Mouse (Mus musculus) midbrain, postnatal 0 days (tissue): ENCODE data around the gene Sult2b1. TPM values are rescaled to one million over a fixed set of nuclear protein-coding genes. Genes with fewer than 3 reads are reported as not detected.

Source experiments
- ATAC-seq: fragments of 200-750 bp; cut with Nextera tagmentation; 2 replicates; pipeline ENCODE4 v1.8.0; 2017; ENCODE audit warnings: moderate number of reproducible peaks, mild to moderate bottlenecking, moderate TSS enrichment, moderate library complexity; ENCODE audit not compliant: low FRiP score
- DNase-seq: peaks from one replicate; pipeline ENCODE4 v3.0.0-alpha.2; 2015; ENCODE audit warnings: low spot score
- H3K27ac ChIP-seq: fragments of 300-500 bp; sonication (generic); 2 replicates; pipeline ENCODE4 v1.5.1; 2014; ENCODE audit warnings: low read depth, mild to moderate bottlenecking, low read length, mixed read lengths
- H3K27me3 ChIP-seq: fragments of 300-500 bp; sonication (generic); 2 replicates; pipeline ENCODE4 v1.6.1; 2014; ENCODE audit warnings: low read length, control low read depth, mixed read lengths; ENCODE audit not compliant: insufficient read depth
- H3K36me3 ChIP-seq: fragments of 300-500 bp; sonication (generic); 2 replicates; pipeline ENCODE4 v1.6.1; 2014; ENCODE audit warnings: low read length, control low read depth, mixed read lengths; ENCODE audit not compliant: insufficient read depth
- H3K4me1 ChIP-seq: fragments of 300-500 bp; sonication (generic); 2 replicates; pipeline ENCODE4 v1.6.1; 2014; ENCODE audit warnings: mild to moderate bottlenecking, control low read depth, antibody characterized with exemption, low read length, mixed read lengths; ENCODE audit not compliant: insufficient read depth
- H3K4me2 ChIP-seq: fragments of 300-500 bp; sonication (generic); 2 replicates; pipeline ENCODE4 v1.6.1; 2014; ENCODE audit warnings: low read depth, mild to moderate bottlenecking, low read length, mixed read lengths; ENCODE audit not compliant: poor library complexity, severe bottlenecking
- H3K4me3 ChIP-seq: fragments of 300-500 bp; sonication (generic); 2 replicates; pipeline ENCODE4 v1.5.1; 2014; ENCODE audit warnings: low read depth, mild to moderate bottlenecking, low read length, moderate library complexity
- H3K9ac ChIP-seq: fragments of 300-500 bp; sonication (generic); replicated peaks from 2 replicates; pipeline ENCODE4 v1.6.1; 2014; ENCODE audit warnings: mild to moderate bottlenecking, low read length, moderate library complexity, mixed read lengths; ENCODE audit not compliant: poor library complexity, severe bottlenecking
- H3K9me3 ChIP-seq: fragments of 300-500 bp; sonication (generic); 2 replicates; pipeline ENCODE4 v1.6.1; 2016; ENCODE audit warnings: low read length, control low read depth
- CTCF ChIP-seq: IDR thresholded peaks from 2 replicates; pipeline ENCODE4 v1.5.1; 2016; ENCODE audit warnings: antibody characterized with exemption, mild to moderate bottlenecking
- WGBS: fragments of 180-500 bp; shearing (Covaris S2); extraction: QIAGEN DNeasy Blood & Tissue Kit; methylation state at CpG from one replicate; pipeline ENCODE4 v1.1.7; 2014; 5-methylcytosine and 5-hydroxymethylcytosine counted together
- polyA plus RNA-seq: library from polyadenylated mRNA; unstranded; fragments of >200 nt; fragmentation: Nextera tagmentation; extraction: Ambion mirVana; gene quantifications from 2 replicates; pipeline ENCODE4 v1.2.1, GENCODE M21; 2015
- total RNA-seq: library from RNA; depleted of rRNA; stranded (reverse); fragments of >200 nt; gene quantifications from 2 replicates; pipeline ENCODE4 v1.2.3, GENCODE M21; 2014

Sult2b1 gene
- total and polyA plus RNA-seq, 2 experiments from 2014 or later: 5.0 to 5.6 TPM

DNA sequence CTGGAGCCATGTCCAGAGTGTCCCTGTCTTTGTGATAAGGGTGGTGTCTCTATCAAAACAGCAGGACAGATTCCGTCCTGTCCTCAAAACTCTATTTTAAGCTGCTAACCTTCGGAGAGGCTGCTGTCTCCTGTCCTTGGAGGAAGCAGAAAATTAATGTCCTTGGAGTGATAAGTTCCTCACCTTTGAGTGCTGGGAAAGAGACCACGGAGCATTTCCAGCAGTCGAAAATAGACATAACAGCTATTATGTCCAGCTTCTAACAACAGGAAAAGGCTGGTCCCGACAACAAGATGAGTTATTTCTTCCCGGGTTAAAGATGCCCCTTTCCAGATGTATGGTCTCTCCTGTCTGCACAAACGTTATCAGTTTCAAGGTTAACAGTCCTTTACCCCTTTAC is 9.2 kb downstream of the Sult2b1 start:
- DNase-seq (no peak), ATAC-seq (no peak)
- Histone ChIP-seq H3K27me3 (no peaks in the 10 kb centered on the region), H3K9me3 (no peaks in the 10 kb centered on the region), H3K36me3 (no peaks in the 10 kb centered on the region), H3K4me1 (no peaks in the 10 kb centered on the region), H3K27ac (no peak overlapping the region), H3K9ac (no peak overlapping the region), H3K4me2 (no peak overlapping the region), H3K4me3 (no peak overlapping the region)
- no peak for TF ChIP-seq CTCF
- WGBS: 84% methylated on average over 7 of the region's 7 CpGs

DNA sequence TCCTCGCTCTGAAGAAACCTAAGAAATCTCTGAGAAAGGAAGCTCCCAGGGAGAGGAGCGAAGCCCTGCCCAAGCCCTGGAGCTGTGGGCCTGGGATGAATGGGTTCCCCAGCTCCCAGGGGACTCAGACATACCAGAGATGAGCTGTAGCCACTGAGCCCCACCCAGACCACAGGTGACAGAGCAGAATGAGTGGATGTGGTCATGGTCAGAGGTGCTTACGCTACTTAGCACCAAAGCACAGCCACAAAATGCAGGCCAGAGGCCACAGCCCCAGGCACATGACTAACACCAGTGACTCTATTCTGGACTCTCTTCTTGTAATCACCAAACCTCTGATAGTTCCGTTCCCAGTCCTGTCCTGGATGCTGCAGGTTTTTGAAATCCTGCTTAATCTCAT is 13.4 kb downstream of the Sult2b1 start:
- DNase-seq (no peak), ATAC-seq (no peak)
- Histone ChIP-seq H3K4me3 (no peak overlapping the region), H3K27ac (no peak overlapping the region), H3K4me1 (no peaks in the 10 kb centered on the region), H3K36me3 (no peaks in the 10 kb centered on the region), H3K4me2 (no peak overlapping the region), H3K27me3 (no peaks in the 10 kb centered on the region), H3K9ac (no peak overlapping the region), H3K9me3 (no peaks in the 10 kb centered on the region)
- 58% methylated on average over 4 of the region's 4 CpGs for WGBS
- TF ChIP-seq CTCF: no peak

DNA sequence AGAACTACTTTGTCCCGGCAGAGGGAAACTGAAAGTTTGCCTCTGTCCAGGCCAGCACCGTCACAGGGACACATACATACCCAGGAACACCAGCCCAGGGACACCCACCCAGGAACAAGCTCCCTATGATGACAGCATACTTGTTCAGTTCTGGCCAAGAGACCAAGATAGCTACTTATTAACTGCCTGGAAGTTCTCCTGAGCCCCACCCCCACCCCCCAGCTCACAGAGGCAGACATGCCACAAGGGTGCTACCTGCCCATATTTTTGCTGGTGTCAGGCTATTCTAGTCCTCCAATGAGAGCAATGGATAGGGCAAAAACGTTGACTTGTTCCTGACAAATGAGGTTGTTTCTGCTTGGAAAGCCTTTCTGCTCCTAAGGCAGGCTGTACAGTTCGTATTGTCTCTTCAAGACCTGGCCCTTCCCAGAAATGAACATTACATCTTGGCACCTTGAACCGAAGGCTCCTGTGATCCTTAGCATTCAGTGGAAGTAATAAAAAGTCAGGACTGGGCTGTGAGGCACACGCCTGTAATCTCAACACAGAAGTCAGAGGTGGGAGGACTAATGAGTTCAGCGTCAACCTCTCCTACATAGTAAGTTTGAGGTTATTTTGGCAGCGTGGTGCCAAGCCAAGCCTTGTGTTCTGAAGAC is 13.9 kb downstream of the Sult2b1 start:
- no peaks in the 10 kb centered on the region for H3K27me3 ChIP-seq
- TF ChIP-seq CTCF: no peak
- WGBS: 71% methylated on average over 8 of the region's 8 CpGs
- no peak for ATAC-seq
- no peak overlapping the region for H3K4me3 ChIP-seq
- H3K36me3 ChIP-seq: no peaks in the 10 kb centered on the region
- H3K9me3 ChIP-seq: no peaks in the 10 kb centered on the region
- no peak overlapping the region for H3K27ac ChIP-seq
- DNase-seq: no peak
- no peak overlapping the region for H3K9ac ChIP-seq
- H3K4me1 ChIP-seq: no peaks in the 10 kb centered on the region
- no peak overlapping the region for H3K4me2 ChIP-seq

DNA sequence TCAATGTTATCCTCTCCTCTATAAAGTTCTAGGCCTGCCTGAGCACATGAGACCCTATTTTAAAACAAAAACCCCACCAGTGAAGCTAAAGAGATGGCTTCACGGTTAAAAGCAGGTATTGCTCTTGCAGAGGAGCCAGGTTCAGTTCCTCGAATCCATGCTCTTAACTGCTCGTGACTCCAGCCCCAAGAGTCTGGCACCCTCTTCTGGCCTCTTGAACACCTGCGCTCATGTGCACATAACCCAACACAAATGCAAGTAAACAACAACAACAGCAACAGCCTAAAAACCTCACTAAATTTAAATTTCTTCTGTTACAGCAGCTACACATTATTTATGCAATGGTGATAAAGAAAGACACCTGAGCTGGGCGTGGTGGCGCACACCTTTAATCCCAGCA is 17.0 kb downstream of the Sult2b1 start:
- Histone ChIP-seq H3K36me3 (no peaks in the 10 kb centered on the region), H3K9ac (no peak overlapping the region)

DNA sequence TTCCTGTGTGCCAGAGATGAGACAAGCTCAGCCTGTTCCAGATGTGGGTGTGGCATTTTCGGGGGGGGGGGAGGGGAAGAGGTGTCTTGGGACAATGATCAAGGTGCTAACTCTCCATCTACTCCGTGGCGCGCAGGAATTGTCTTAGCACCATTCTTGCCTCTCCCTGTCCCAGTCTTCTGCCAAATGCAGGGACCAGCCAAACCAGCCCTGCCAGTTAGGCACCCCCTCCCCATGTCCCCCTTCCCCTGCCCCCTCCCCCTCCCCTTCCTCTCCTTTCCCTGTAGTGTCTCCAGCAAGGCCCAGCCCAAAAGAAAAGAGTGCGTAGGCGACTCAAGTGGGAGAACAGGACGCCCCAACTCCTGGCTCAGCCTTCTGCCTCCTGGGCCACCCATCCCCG is 17.7 kb downstream of the Sult2b1 start:
- Histone ChIP-seq H3K36me3 (no peaks in the 10 kb centered on the region), H3K4me3 (no peak overlapping the region), H3K27ac (no peak overlapping the region), H3K4me1 (no peaks in the 10 kb centered on the region), H3K27me3 (no peaks in the 10 kb centered on the region), H3K9ac (no peak overlapping the region), H3K9me3 (no peaks in the 10 kb centered on the region), H3K4me2 (no peak overlapping the region)
- no peak for TF ChIP-seq CTCF
- no peak for ATAC-seq
- 56% methylated on average over 5 of the region's 8 CpGs for WGBS
- no peak for DNase-seq

More for the DNA sequence above, 17.0 kb downstream of the Sult2b1 start:
- Histone ChIP-seq H3K9me3 (no peaks in the 10 kb centered on the region), H3K27me3 (no peaks in the 10 kb centered on the region), H3K4me2 (no peak overlapping the region), H3K27ac (no peak overlapping the region), H3K4me1 (no peaks in the 10 kb centered on the region), H3K4me3 (no peak overlapping the region)
- no peak for TF ChIP-seq CTCF
- DNase-seq (no peak), ATAC-seq (no peak)
- WGBS: 94% methylated on average over 6 of the region's 6 CpGs

DNA sequence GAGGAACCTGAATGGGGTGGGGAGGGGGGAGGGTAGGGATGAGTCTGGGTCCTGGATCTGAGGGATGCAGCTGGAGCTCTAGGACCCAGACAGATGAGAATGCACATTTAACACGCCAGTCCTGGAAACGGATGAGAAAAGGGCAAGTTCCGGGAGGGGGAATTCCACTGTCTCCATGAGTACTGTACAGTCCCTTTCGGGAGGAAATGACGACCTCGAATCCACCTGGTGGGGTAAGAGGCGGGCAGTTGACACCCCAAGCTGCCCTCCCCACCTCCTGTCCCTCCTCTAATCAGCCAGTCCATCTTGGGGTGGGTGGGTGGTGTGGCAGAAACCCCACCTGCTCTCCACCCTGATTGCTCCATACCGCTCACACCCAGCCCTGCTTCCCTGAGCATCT is 18.5 kb downstream of the Sult2b1 start:
- H3K4me1 ChIP-seq: no peaks in the 10 kb centered on the region
- 71% methylated on average over 8 of the region's 8 CpGs for WGBS
- no peak for TF ChIP-seq CTCF
- ATAC-seq: no peak
- no peaks in the 10 kb centered on the region for H3K9me3 ChIP-seq
- H3K4me3 ChIP-seq: no peak overlapping the region
- no peak overlapping the region for H3K27ac ChIP-seq
- H3K36me3 ChIP-seq: no peaks in the 10 kb centered on the region
- no peak overlapping the region for H3K4me2 ChIP-seq
- no peak for DNase-seq
- no peaks in the 10 kb centered on the region for H3K27me3 ChIP-seq
- H3K9ac ChIP-seq: no peak overlapping the region
